Mouse (Mus musculus) olfactory bulb, adult 2 months (tissue): ENCODE measurements around the gene Csrp2.

Experiments used
- CTCF ChIP-seq: fragments of 200-500 bp; IDR thresholded peaks from 2 replicates; pipeline ENCODE4 v1.5.1; 2012; ENCODE audit warnings: low read depth, mild to moderate bottlenecking, low read length, moderate library complexity; ENCODE audit not compliant: insufficient read depth
- POLR2A ChIP-seq: fragments of 200-500 bp; IDR thresholded peaks from 2 replicates; pipeline ENCODE4 v1.6.1; 2012; ENCODE audit warnings: mild to moderate bottlenecking, low read depth, low read length, moderate library complexity; ENCODE audit not compliant: insufficient read depth

GRCm38 (mm10) chr10:110942806-110943205, 23.2 kb downstream of the Csrp2 start:
- TF ChIP-seq CTCF (no peak), POLR2A (no peak)
